Mouse (Mus musculus): ENCODE measurements around the gene Foxs1. TPM values are rescaled to one million over a fixed set of nuclear protein-coding genes. Genes with fewer than 3 reads are reported as not detected.

Gene Foxs1
- total RNA-seq (2014; rRNA removed) (2.4 and 2.6 TPM in 2 replicates), polyA plus RNA-seq (2015; fragmentation: Nextera tagmentation; extraction: Ambion mirVana) (3.1 TPM in 2 replicates)

DNA sequence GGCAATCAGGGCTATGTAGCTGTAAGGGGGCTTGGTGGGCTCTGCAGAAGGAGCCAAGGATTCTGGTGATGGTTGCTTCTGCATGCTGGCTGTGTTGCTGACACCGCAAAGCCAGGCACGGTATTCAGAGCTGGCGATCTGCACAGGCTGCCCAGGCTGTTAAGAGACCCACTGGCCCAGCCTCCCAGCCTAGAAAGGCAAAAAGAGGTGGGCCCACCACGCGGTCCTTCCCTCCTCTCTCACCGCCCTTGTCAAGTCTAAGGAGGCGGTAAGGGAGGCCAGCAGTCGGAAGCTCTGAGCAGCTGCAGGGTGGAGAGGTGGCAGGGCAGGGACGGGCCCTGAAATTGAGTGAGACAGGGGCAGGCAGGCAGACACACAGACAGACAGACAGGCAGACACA is at the start of gene Foxs1:
Gene Foxs1 (minus strand): TSS at position 161 of the 400 bp plus-strand sequence.
- H3K9ac ChIP-seq, result no peak within 1 kb of the TSS
- no peaks in the 10 kb centered on the region for H3K4me1 ChIP-seq (ENCODE audit: insufficient read depth)
- no peak for DNase-seq
- H3K27ac ChIP-seq (ENCODE audit: low read depth, low read length), result no peak within 1 kb of the TSS
- no peak within 1 kb of the TSS for H3K4me2 ChIP-seq (ENCODE audit: low read depth)
- no peak for ATAC-seq
- H3K9me3 ChIP-seq (ENCODE audit: low read length), result no peaks in the 10 kb centered on the region
- 30% methylated on average over 9 of the region's 9 CpGs for WGBS
- H3K4me3 ChIP-seq (ENCODE audit: low read depth, low read length), result no peak within 1 kb of the TSS
- H3K27me3 ChIP-seq (ENCODE audit: insufficient read depth, low read length), result no peaks in the 10 kb centered on the region
- H3K36me3 ChIP-seq (ENCODE audit: insufficient read depth), result no peaks in the 10 kb centered on the region
- no peak for TF ChIP-seq CTCF (IDR thresholded peaks at IDR 0.05; ENCODE audit: low read depth)

- no peak overlapping the region for H3K4me3 ChIP-seq (ENCODE audit: low read depth, low read length)
- no peaks in the 10 kb centered on the region for H3K27me3 ChIP-seq (ENCODE audit: insufficient read depth, low read length)
- DNase-seq (no peak), ATAC-seq (no peak)
- no peaks in the 10 kb centered on the region for H3K9me3 ChIP-seq (ENCODE audit: low read length)
- H3K9ac ChIP-seq, result no peak overlapping the region
- H3K36me3 ChIP-seq (ENCODE audit: insufficient read depth), result no peaks in the 10 kb centered on the region
- H3K4me1 ChIP-seq (ENCODE audit: insufficient read depth), result no peaks in the 10 kb centered on the region
- 40% methylated on average over 3 of the region's 3 CpGs for WGBS
- no peak for TF ChIP-seq CTCF (IDR thresholded peaks at IDR 0.05; ENCODE audit: low read depth)
- H3K27ac ChIP-seq (ENCODE audit: low read depth, low read length), result no peak overlapping the region
- no peak overlapping the region for H3K4me2 ChIP-seq (ENCODE audit: low read depth)
These were observed 44.0 kb upstream of the Foxs1 start for GRCm38 (mm10) chr2:152976991-152977390.

DNA sequence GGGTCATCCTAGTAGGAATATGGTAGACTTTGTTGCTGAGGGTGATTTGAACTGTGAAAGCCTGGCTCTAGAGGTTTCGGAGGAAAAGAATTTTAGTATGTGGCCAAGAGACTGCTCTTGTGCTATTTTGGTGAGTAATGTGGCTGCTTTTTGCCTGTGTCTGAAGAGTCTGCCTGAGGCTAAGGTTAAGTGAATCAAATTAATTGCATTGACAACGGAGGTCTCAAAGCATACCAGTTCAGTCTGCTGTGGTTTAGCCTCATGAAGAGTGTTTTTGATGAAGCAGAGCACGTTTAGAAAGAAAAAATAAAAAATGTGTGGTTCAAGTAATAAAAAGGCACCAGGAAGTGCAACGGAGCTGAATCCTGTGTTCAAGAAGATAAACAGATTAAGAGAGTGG is 32.5 kb upstream of the Foxs1 start:
- H3K4me1 ChIP-seq (ENCODE audit: insufficient read depth), result no peaks in the 10 kb centered on the region
- ATAC-seq, result no peak
- H3K27me3 ChIP-seq (ENCODE audit: insufficient read depth, low read length), result no peaks in the 10 kb centered on the region; the same call in 1 of the 2 replicates
- H3K36me3 ChIP-seq (ENCODE audit: insufficient read depth), result no peaks in the 10 kb centered on the region
- 73% methylated on average over 4 of the region's 4 CpGs for WGBS
- H3K27ac ChIP-seq (ENCODE audit: low read depth, low read length), result no peak overlapping the region
- H3K4me3 ChIP-seq (ENCODE audit: low read depth, low read length), result no peak overlapping the region
- no peaks in the 10 kb centered on the region for H3K9me3 ChIP-seq (ENCODE audit: low read length)
- DNase-seq, result no peak
- no peak overlapping the region for H3K9ac ChIP-seq
- no peak overlapping the region for H3K4me2 ChIP-seq (ENCODE audit: low read depth)
- TF ChIP-seq CTCF (IDR thresholded peaks at IDR 0.05; ENCODE audit: low read depth), result no peak

DNA sequence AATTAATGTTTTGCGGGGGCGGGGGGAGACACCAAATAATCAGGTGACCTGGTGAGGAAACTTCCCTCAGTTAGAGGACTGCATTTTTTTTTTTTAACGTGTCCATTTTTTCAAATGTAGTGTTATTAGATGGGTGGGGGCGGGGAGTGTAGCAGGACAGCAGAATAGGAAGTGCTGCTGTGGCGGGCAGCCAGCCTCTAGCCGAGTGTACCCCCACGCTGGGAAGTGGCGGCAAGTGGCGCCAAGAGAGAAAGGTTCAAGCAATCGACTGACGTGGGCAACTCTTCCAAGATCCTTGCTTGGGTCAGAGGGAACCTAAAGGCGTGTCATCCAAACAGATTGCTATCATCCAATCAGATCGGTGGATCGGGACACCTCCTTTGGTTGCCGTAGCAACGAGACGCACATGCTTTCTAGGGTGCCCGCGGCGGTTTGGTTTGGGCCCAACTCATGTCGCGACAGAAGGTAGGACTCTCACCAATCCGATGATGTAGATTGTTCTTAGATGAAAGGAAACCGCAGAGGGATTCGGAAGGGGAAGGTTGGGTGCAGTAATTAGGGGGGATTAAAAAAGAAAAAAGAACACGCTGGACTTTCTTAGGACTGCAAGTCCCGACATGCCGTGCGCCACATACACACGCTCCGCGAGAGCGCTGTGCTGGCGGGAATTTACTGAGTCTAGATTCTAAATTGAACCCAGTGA is 29.2 kb upstream of the Foxs1 start, which contains the start of gene Ttll9:
Gene Ttll9 (plus strand): TSS at position 395 of the 703 bp plus-strand sequence.
- ATAC-seq (peak; percentile 98), DNase-seq (peak; percentile 92)
- H3K4me3 ChIP-seq (ENCODE audit: low read depth, low read length), result peak within 1 kb of the TSS; percentile 48
- WGBS, result 2% methylated on average over 34 of the region's 34 CpGs
- H3K9me3 ChIP-seq (ENCODE audit: low read length), result no peaks in the 10 kb centered on the region
- no peaks in the 10 kb centered on the region; the same call in 1 of the 2 replicates for H3K27me3 ChIP-seq (ENCODE audit: insufficient read depth, low read length)
- H3K36me3 ChIP-seq (ENCODE audit: insufficient read depth), result no peaks in the 10 kb centered on the region
- H3K4me2 ChIP-seq (ENCODE audit: low read depth), result peak within 1 kb of the TSS; percentile 58
- H3K27ac ChIP-seq (ENCODE audit: low read depth, low read length), result no peak within 1 kb of the TSS
- peak within 1 kb of the TSS; percentile 31 for H3K9ac ChIP-seq
- no peak for TF ChIP-seq CTCF (IDR thresholded peaks at IDR 0.05; ENCODE audit: low read depth)
- no peaks in the 10 kb centered on the region for H3K4me1 ChIP-seq (ENCODE audit: insufficient read depth)

- ATAC-seq (no peak), DNase-seq (no peak)
- H3K4me2 ChIP-seq (ENCODE audit: low read depth), result no peak overlapping the region
- WGBS, result 79% methylated on average over 3 of the region's 3 CpGs
- H3K4me1 ChIP-seq (ENCODE audit: insufficient read depth), result no peaks in the 10 kb centered on the region
- H3K9ac ChIP-seq, result no peak overlapping the region
- no peak for TF ChIP-seq CTCF (IDR thresholded peaks at IDR 0.05; ENCODE audit: low read depth)
- H3K36me3 ChIP-seq (ENCODE audit: insufficient read depth), result no peaks in the 10 kb centered on the region
- H3K27ac ChIP-seq (ENCODE audit: low read depth, low read length), result no peak overlapping the region
- no peaks in the 10 kb centered on the region for H3K9me3 ChIP-seq (ENCODE audit: low read length)
- no peak overlapping the region for H3K4me3 ChIP-seq (ENCODE audit: low read depth, low read length)
- H3K27me3 ChIP-seq (ENCODE audit: insufficient read depth, low read length), result no peaks in the 10 kb centered on the region; the same call in 1 of the 2 replicates
These were observed 25.1 kb upstream of the Foxs1 start for GRCm38 (mm10) chr2:152958116-152958515.

- H3K4me1 ChIP-seq (ENCODE audit: insufficient read depth), result peaks cover 7% of the 10 kb centered on the region; the same call in 1 of the 2 replicates
- peak overlapping the region; percentile 82 for H3K9ac ChIP-seq
- H3K27ac ChIP-seq (ENCODE audit: low read depth, low read length), result peak overlapping the region; percentile 81
- ATAC-seq, result peak; percentile 48
- WGBS, result 15% methylated on average over 13 of the region's 13 CpGs
- no peaks in the 10 kb centered on the region for H3K9me3 ChIP-seq (ENCODE audit: low read length)
- peak overlapping the region; percentile 82 for H3K4me2 ChIP-seq (ENCODE audit: low read depth)
- no peak for TF ChIP-seq CTCF (IDR thresholded peaks at IDR 0.05; ENCODE audit: low read depth)
- no peaks in the 10 kb centered on the region for H3K27me3 ChIP-seq (ENCODE audit: insufficient read depth, low read length)
- DNase-seq, result no peak
- no peaks in the 10 kb centered on the region for H3K36me3 ChIP-seq (ENCODE audit: insufficient read depth)
- peak overlapping the region; percentile 68 for H3K4me3 ChIP-seq (ENCODE audit: low read depth, low read length)
These were observed 19.1 kb upstream of the Foxs1 start for GRCm38 (mm10) chr2:152951850-152952720.

Measured in forebrain, postnatal 0 days (tissue).